Mouse (Mus musculus): ENCODE data around the gene Tgm2.

DNA sequence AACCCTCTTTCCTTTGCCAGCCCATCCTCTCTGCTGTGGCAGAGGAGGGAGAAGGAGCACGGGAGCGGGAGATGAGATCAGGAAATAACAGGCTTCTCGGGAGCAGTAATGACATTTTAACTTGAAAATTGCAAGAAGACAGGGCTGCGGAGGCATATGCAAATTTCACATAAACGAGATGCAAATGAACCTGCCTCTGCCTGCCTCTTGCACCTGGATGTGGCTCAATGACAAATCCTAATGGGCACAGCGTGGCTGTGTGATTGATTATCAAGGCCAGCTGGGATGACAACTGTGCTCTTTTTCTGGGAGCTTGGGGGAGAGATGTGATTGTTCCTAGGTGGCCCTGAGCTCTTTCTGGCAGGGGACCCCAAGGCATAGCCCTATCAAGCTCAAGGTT lies 35.7 kb upstream of the Tgm2 start:
- TF ChIP-seq CTCF (IDR thresholded peaks at IDR 0.05; ENCODE audit: low read depth) = no peak
- no peak for TF ChIP-seq EP300 (optimal IDR thresholded peaks at IDR 0.05)
